Mouse (Mus musculus) left cerebral cortex, postnatal 10 days (tissue): Measurements from ENCODE around the gene Rnpepl1. TPM values are rescaled to one million over a fixed set of nuclear protein-coding genes. Genes with fewer than 3 reads are reported as not detected.

ENCODE experiments used
- total RNA-seq, 2 experiments: library from RNA; stranded (reverse); gene quantifications; 2 replicates each; pipeline ENCODE4 v1.2.3; 2021

Rnpepl1 gene
- total RNA-seq, 2 experiments from 2014 or later, result 41.5 to 41.7 TPM

Other genes with a start within 250 kb of the Rnpepl1 start
- 100 to 1,000 TPM; 124 to 125 TPM for gene Gpc1, start 79.1 kb upstream of the Rnpepl1 start, total RNA-seq
- under 1 TPM in 1 of 2 experiments, not detected in 1; 0.17 TPM for gene Ankmy1, start 7.9 kb upstream of the Rnpepl1 start, total RNA-seq
- gene Dusp28, start 3.8 kb upstream of the Rnpepl1 start, total RNA-seq, result 1 to 10 TPM; 7.1 to 7.2 TPM
- gene Capn10, start 23.6 kb downstream of the Rnpepl1 start, total RNA-seq, result 10 to 100 TPM; 50.3 to 51.0 TPM
- gene Gpr35, start 40.1 kb downstream of the Rnpepl1 start, total RNA-seq, result under 1 TPM; 0.11 to 0.22 TPM
- not detected for gene Aqp12, start 95.6 kb downstream of the Rnpepl1 start, total RNA-seq
- gene Kif1a, start 191.2 kb downstream of the Rnpepl1 start, total RNA-seq, result 100 to 1,000 TPM; 908 to 919 TPM
- not detected for gene Agxt, start 224.5 kb downstream of the Rnpepl1 start, total RNA-seq